Mouse (Mus musculus) hindbrain, embryonic 16.5 days (tissue): Measurements from ENCODE around the gene Crabp1. TPM values are rescaled to one million over a fixed set of nuclear protein-coding genes. Genes with fewer than 3 reads are reported as not detected.

Experiments used
- ATAC-seq: fragments of 200-750 bp; cut with Nextera tagmentation; 2 replicates; pipeline ENCODE4 v1.8.0; 2017; ENCODE audit warnings: moderate TSS enrichment, moderate library complexity
- H3K27ac ChIP-seq: fragments of 300-500 bp; sonication (generic); 2 replicates; pipeline ENCODE4 v1.5.1; 2014; ENCODE audit warnings: low read depth, mild to moderate bottlenecking, control low read depth, low read length, moderate library complexity
- H3K27me3 ChIP-seq: fragments of 300-500 bp; sonication (generic); replicated peaks from 2 replicates; pipeline ENCODE4 v1.6.1; 2014; ENCODE audit warnings: low read length; ENCODE audit not compliant: control insufficient read depth, insufficient read depth
- H3K36me3 ChIP-seq: fragments of 300-500 bp; sonication (generic); 2 replicates; pipeline ENCODE4 v1.6.1; 2014; ENCODE audit warnings: mild to moderate bottlenecking, low read length, moderate library complexity, mixed read lengths; ENCODE audit not compliant: control insufficient read depth, insufficient read depth
- H3K4me1 ChIP-seq: fragments of 300-500 bp; sonication (generic); 2 replicates; pipeline ENCODE4 v1.6.1; 2014; ENCODE audit warnings: low read depth, low read length; ENCODE audit not compliant: control insufficient read depth, insufficient read depth
- H3K4me2 ChIP-seq: fragments of 300-500 bp; sonication (generic); 2 replicates; pipeline ENCODE4 v1.6.1; 2014; ENCODE audit warnings: mild to moderate bottlenecking, low read length, control low read depth, moderate library complexity
- H3K4me3 ChIP-seq: fragments of 300-500 bp; sonication (generic); 2 replicates; pipeline ENCODE4 v1.5.1; 2014; ENCODE audit warnings: mild to moderate bottlenecking, low read length, control low read depth, moderate library complexity
- H3K9ac ChIP-seq: fragments of 300-500 bp; sonication (generic); 2 replicates; pipeline ENCODE4 v1.6.1; 2014; ENCODE audit warnings: low read depth, mild to moderate bottlenecking, control low read depth, low read length, moderate library complexity
- H3K9me3 ChIP-seq: fragments of 300-500 bp; sonication (generic); 2 replicates; pipeline ENCODE4 v1.6.1; 2014; ENCODE audit warnings: mild to moderate bottlenecking, low read length, moderate library complexity; ENCODE audit not compliant: control insufficient read depth
- WGBS: fragments of 180-500 bp; shearing (Covaris S2); extraction: QIAGEN DNeasy Blood & Tissue Kit; methylation state at CpG from one replicate; pipeline ENCODE4 v1.1.7; 2014; 5-methylcytosine and 5-hydroxymethylcytosine counted together
- polyA plus RNA-seq: library from polyadenylated mRNA; unstranded; fragments of >200 nt; fragmentation: Nextera tagmentation; extraction: Ambion mirVana; gene quantifications from 2 replicates; pipeline ENCODE4 v1.2.1, GENCODE M21; 2015

Crabp1 gene
- polyA plus RNA-seq, result 225 and 236 TPM in 2 replicates

GRCm38 (mm10) chr9:54764561-54765217, at the start of gene Crabp1:
Crabp1 (plus strand) TSS chr9:54764748.
- peak within 1 kb of the TSS; percentile 61 for H3K9ac ChIP-seq
- no peaks in the 10 kb centered on the region for H3K36me3 ChIP-seq
- WGBS, result under 1% methylated on average over 43 of the region's 45 CpGs
- peak within 1 kb of the TSS; percentile 80 for H3K4me2 ChIP-seq
- peak within 1 kb of the TSS; percentile 49 for H3K4me3 ChIP-seq
- H3K27me3 ChIP-seq, result peaks cover 18% of the 10 kb centered on the region
- H3K9me3 ChIP-seq, result no peaks in the 10 kb centered on the region
- H3K4me1 ChIP-seq, result peaks cover 19% of the 10 kb centered on the region
- no peak within 1 kb of the TSS for H3K27ac ChIP-seq
- ATAC-seq, result peak; percentile 49

- H3K27ac ChIP-seq, result no peak overlapping the region
- H3K4me2 ChIP-seq, result no peak overlapping the region
- H3K9ac ChIP-seq, result no peak overlapping the region
- H3K36me3 ChIP-seq, result peaks cover 35% of the 10 kb centered on the region
- no peaks in the 10 kb centered on the region for H3K9me3 ChIP-seq
- no peak for ATAC-seq
- 95% methylated on average over 3 of the region's 3 CpGs for WGBS
- H3K4me3 ChIP-seq, result no peak overlapping the region
- no peaks in the 10 kb centered on the region for H3K4me1 ChIP-seq
- H3K27me3 ChIP-seq, result no peaks in the 10 kb centered on the region
Observed at GRCm38 (mm10) chr9:54715776-54716175, 48.8 kb upstream of the Crabp1 start.

GRCm38 (mm10) chr9:54717527-54717926, 47.0 kb upstream of the Crabp1 start:
- 88% methylated on average over 3 of the region's 3 CpGs for WGBS
- no peaks in the 10 kb centered on the region for H3K4me1 ChIP-seq
- no peak overlapping the region for H3K9ac ChIP-seq
- no peak for ATAC-seq
- no peaks in the 10 kb centered on the region for H3K9me3 ChIP-seq
- H3K4me3 ChIP-seq, result no peak overlapping the region
- no peak overlapping the region for H3K27ac ChIP-seq
- no peak overlapping the region for H3K4me2 ChIP-seq
- no peaks in the 10 kb centered on the region for H3K27me3 ChIP-seq
- H3K36me3 ChIP-seq, result peaks cover 43% of the 10 kb centered on the region

- Histone ChIP-seq H3K27ac (no peak overlapping the region), H3K9ac (no peak overlapping the region), H3K9me3 (no peaks in the 10 kb centered on the region), H3K4me2 (no peak overlapping the region), H3K36me3 (peaks cover 52% of the 10 kb centered on the region), H3K27me3 (no peaks in the 10 kb centered on the region), H3K4me1 (no peaks in the 10 kb centered on the region), H3K4me3 (no peak overlapping the region)
- 72% methylated on average over 7 of the region's 7 CpGs for WGBS
- no peak for ATAC-seq
Observed at GRCm38 (mm10) chr9:54722156-54722555, 42.4 kb upstream of the Crabp1 start.

GRCm38 (mm10) chr9:54722596-54722995, 42.0 kb upstream of the Crabp1 start:
- WGBS, result 99% methylated on average over 4 of the region's 4 CpGs
- peaks cover 51% of the 10 kb centered on the region for H3K36me3 ChIP-seq
- no peaks in the 10 kb centered on the region for H3K27me3 ChIP-seq
- no peak overlapping the region for H3K9ac ChIP-seq
- H3K9me3 ChIP-seq, result no peaks in the 10 kb centered on the region
- H3K27ac ChIP-seq, result no peak overlapping the region
- no peak overlapping the region for H3K4me3 ChIP-seq
- no peak overlapping the region for H3K4me2 ChIP-seq
- H3K4me1 ChIP-seq, result no peaks in the 10 kb centered on the region
- ATAC-seq, result no peak

GRCm38 (mm10) chr9:54726315-54726714, 38.2 kb upstream of the Crabp1 start:
- Histone ChIP-seq H3K27ac (no peak overlapping the region), H3K4me3 (no peak overlapping the region), H3K36me3 (peaks cover 41% of the 10 kb centered on the region), H3K4me2 (no peak overlapping the region), H3K9ac (no peak overlapping the region), H3K9me3 (no peaks in the 10 kb centered on the region), H3K27me3 (no peaks in the 10 kb centered on the region), H3K4me1 (no peaks in the 10 kb centered on the region)
- no peak for ATAC-seq
- WGBS, result 88% methylated on average over 5 of the region's 5 CpGs

GRCm38 (mm10) chr9:54732122-54732521, 32.4 kb upstream of the Crabp1 start:
- 98% methylated on average over 2 of the region's 2 CpGs for WGBS
- H3K9me3 ChIP-seq, result no peaks in the 10 kb centered on the region
- H3K9ac ChIP-seq, result no peak overlapping the region
- no peak overlapping the region for H3K4me3 ChIP-seq
- H3K27me3 ChIP-seq, result no peaks in the 10 kb centered on the region
- H3K27ac ChIP-seq, result no peak overlapping the region
- H3K4me2 ChIP-seq, result no peak overlapping the region
- H3K36me3 ChIP-seq, result peaks cover 4% of the 10 kb centered on the region; the same call in 1 of the 2 replicates
- H3K4me1 ChIP-seq, result peaks cover 12% of the 10 kb centered on the region
- no peak for ATAC-seq

GRCm38 (mm10) chr9:54733921-54734638, 30.5 kb upstream of the Crabp1 start, which contains the start of gene Wdr61:
Wdr61 (minus strand) TSS chr9:54734519.
- WGBS, result 1% methylated on average over 32 of the region's 32 CpGs
- peak within 1 kb of the TSS; percentile 36; the same call in 1 of the 2 replicates for H3K27ac ChIP-seq
- ATAC-seq, result peak; percentile 93

GRCm38 (mm10) chr9:54734639-54735252, 29.8 kb upstream of the Crabp1 start:
- 24% methylated on average over 11 of the region's 11 CpGs for WGBS
- H3K27me3 ChIP-seq, result no peaks in the 10 kb centered on the region
- H3K4me2 ChIP-seq, result peak overlapping the region; percentile 77
- H3K4me3 ChIP-seq, result peak overlapping the region; percentile 63
- peaks cover 12% of the 10 kb centered on the region for H3K4me1 ChIP-seq
- no peak for ATAC-seq
- no peaks in the 10 kb centered on the region for H3K36me3 ChIP-seq
- H3K27ac ChIP-seq, result peak overlapping the region; percentile 36; the same call in 1 of the 2 replicates
- H3K9me3 ChIP-seq, result no peaks in the 10 kb centered on the region
- H3K9ac ChIP-seq, result peak overlapping the region; percentile 77

More at GRCm38 (mm10) chr9:54733921-54734638, 30.5 kb upstream of the Crabp1 start, which contains the start of gene Wdr61:
- H3K9me3 ChIP-seq, result no peaks in the 10 kb centered on the region
- no peaks in the 10 kb centered on the region for H3K36me3 ChIP-seq
- peaks cover 12% of the 10 kb centered on the region for H3K4me1 ChIP-seq
- H3K27me3 ChIP-seq, result no peaks in the 10 kb centered on the region
- peak within 1 kb of the TSS; percentile 63 for H3K4me3 ChIP-seq
- peak within 1 kb of the TSS; percentile 77 for H3K9ac ChIP-seq
- H3K4me2 ChIP-seq, result peak within 1 kb of the TSS; percentile 77
